7 mouse cellular contexts compared by ENCODE assay signal in the genomic region with DNA sequence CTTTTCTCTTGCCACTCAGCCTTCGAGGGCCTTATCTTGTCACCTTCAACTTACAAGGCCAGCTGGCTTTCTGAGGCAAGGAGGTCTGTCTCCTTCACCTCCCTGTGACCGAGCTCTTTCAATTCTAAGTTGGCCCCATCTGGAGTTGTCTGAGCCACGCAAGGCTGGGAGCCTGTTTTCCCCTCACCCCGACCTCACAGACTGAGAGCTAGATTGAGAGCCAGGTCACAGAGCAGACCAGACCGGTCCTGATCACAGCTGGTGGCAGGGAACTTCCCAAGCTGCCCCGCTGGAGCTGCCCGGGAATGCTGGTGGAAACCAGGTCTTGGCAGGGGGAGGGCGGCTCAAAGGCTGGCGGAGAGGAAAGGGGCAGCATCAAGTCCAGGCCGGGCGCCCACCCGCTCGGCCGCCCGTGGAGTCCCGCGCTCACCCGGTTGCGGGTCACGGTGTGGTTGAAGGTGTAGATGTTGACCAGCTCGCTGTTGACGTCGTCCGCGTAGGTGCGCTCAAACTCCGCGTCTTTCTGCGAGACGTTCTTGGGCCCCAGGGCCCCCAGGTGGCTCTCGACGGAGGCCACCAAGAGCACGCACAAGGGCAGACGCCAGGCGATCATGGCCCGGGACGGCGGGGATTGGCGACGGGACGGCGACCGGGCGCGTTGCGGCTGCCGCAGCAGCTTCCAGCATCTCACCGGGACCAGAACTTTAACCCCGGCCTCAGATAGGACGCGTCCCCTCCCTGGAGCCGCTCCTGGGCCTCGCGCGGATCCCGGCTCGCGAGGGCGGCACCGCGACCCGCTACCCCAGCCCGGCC. TPM values are rescaled to one million over a fixed set of nuclear protein-coding genes. Genes with fewer than 3 reads are reported as not detected.
DNase-seq lines count a peak whose midpoint lies in the region; ATAC-seq and TF ChIP-seq lines count a peak whose summit lies in the region.

No protein-coding gene starts in this region.

- peak; percentile 34 for ATAC-seq in heart, embryonic 16.5 days (replicated peaks; ENCODE audit: extremely low read depth, insufficient read depth, low FRiP score)

- H3K9me3 ChIP-seq in MEL (replicated peaks; ENCODE audit: insufficient read depth, low read length), result no peaks in the 10 kb centered on the region
- no peaks in the 10 kb centered on the region for H3K9me3 ChIP-seq in erythroblast, embryonic 14.5 days (ENCODE audit: control insufficient read depth, low read length)
- H3K9me3 ChIP-seq in heart, embryonic 16.5 days (replicated peaks; ENCODE audit: control insufficient read depth, low read length), result no peaks in the 10 kb centered on the region

- WGBS in bone marrow, adult 2 months, result 1% methylated on average over 63 of the region's 63 CpGs
- under 1% methylated on average over 61 of the region's 63 CpGs for WGBS in heart, embryonic 16.5 days

- peak overlapping the region; percentile 92 for H3K4me2 ChIP-seq in heart, embryonic 16.5 days (ENCODE audit: low read depth, low read length)

- peak overlapping the region; percentile 81 for H3K9ac ChIP-seq in MEL (ENCODE audit: control insufficient read depth, low read depth, low read length, poor library complexity, severe bottlenecking)
- H3K9ac ChIP-seq in heart, embryonic 16.5 days (ENCODE audit: low read length), result peak overlapping the region; percentile 95

- no peak for TF ChIP-seq EP300 in MEL (IDR thresholded peaks at IDR 0.05; ENCODE audit: low read depth in 1 of 2, low read length in 2 of 2)

- TF ChIP-seq CTCF in MEL (IDR thresholded peaks at IDR 0.05 in 2 of 3, conservative IDR thresholded peaks at IDR 0.05 in 1 of 3; ENCODE audit: control insufficient read depth in 1 of 3, insufficient read depth in 1 of 3, low read depth in 2 of 3, low read length in 3 of 3, poor library complexity in 1 of 3, severe bottlenecking in 1 of 3), result no peak
- peak; percentile 11; the same call in 1 of the 2 replicates for TF ChIP-seq CTCF in bone marrow, adult 2 months (IDR thresholded peaks at IDR 0.05; ENCODE audit: control insufficient read depth, insufficient read depth, low read length)

- peaks cover 0 to 4% of the 10 kb centered on the region in 2 experiments; a peak in 1 of 4 replicates for H3K36me3 ChIP-seq in MEL (ENCODE audit: control insufficient read depth in 1 of 2, insufficient read depth in 2 of 2, low read length in 2 of 2)
- H3K36me3 ChIP-seq in erythroblast, embryonic 14.5 days (ENCODE audit: control insufficient read depth), result peaks cover 48% of the 10 kb centered on the region
- peaks cover 26% of the 10 kb centered on the region for H3K36me3 ChIP-seq in heart, embryonic 16.5 days (ENCODE audit: control insufficient read depth, insufficient read depth)

- H3K4me1 ChIP-seq in MEL (ENCODE audit: control insufficient read depth in 1 of 2, insufficient read depth in 2 of 2, low read length in 2 of 2), result peaks cover 2 to 11% of the 10 kb centered on the region in 2 experiments; a peak in 2 of 4 replicates
- H3K4me1 ChIP-seq in bone marrow, adult 2 months (ENCODE audit: control insufficient read depth, insufficient read depth, low read length), result peaks cover 4% of the 10 kb centered on the region
- H3K4me1 ChIP-seq in erythroblast, embryonic 14.5 days (ENCODE audit: control insufficient read depth), result peaks cover 39% of the 10 kb centered on the region
- H3K4me1 ChIP-seq in heart, embryonic 16.5 days (ENCODE audit: control insufficient read depth, insufficient read depth, low read length), result peaks cover 14% of the 10 kb centered on the region

- H3K27ac ChIP-seq in MEL (ENCODE audit: control insufficient read depth, low read depth, low read length), result peak overlapping the region; percentile 28
- H3K27ac ChIP-seq in bone marrow, adult 2 months (ENCODE audit: control insufficient read depth, insufficient read depth, low read depth, low read length, poor library complexity), result peak overlapping the region; percentile 97
- H3K27ac ChIP-seq in heart, embryonic 16.5 days (ENCODE audit: low read length), result peak overlapping the region; percentile 92

- DNase-seq in MEL (ENCODE audit: low read depth, low spot score), result peak; percentile 70
- peak; percentile 73 for DNase-seq in kidney, postnatal 36 days
- DNase-seq in lung, postnatal 36 days, result peak; percentile 45
- DNase-seq in retina, postnatal 7 days (ENCODE audit: low read depth, low spot score), result peak; percentile 25

- no peaks in the 10 kb centered on the region for H3K27me3 ChIP-seq in MEL (ENCODE audit: control insufficient read depth in 1 of 2, insufficient read depth in 2 of 2, low read length in 2 of 2)
- H3K27me3 ChIP-seq in erythroblast, embryonic 14.5 days (ENCODE audit: control insufficient read depth), result no peaks in the 10 kb centered on the region
- H3K27me3 ChIP-seq in heart, embryonic 16.5 days (ENCODE audit: control insufficient read depth, insufficient read depth, low read length), result no peaks in the 10 kb centered on the region

- H3K79me2 ChIP-seq in MEL (ENCODE audit: control insufficient read depth, insufficient read depth, low read length, poor library complexity), result peaks cover 12% of the 10 kb centered on the region

- H3K4me3 ChIP-seq in MEL (ENCODE audit: control insufficient read depth in 1 of 2, insufficient read depth in 1 of 2, low read depth in 2 of 2, low read length in 2 of 2), result peak overlapping the region; percentile 84 to 87
- peak overlapping the region; percentile 82 for H3K4me3 ChIP-seq in bone marrow, adult 2 months (replicated peaks; ENCODE audit: control insufficient read depth, low read depth, low read length)
- peak overlapping the region; percentile 92 for H3K4me3 ChIP-seq in erythroblast, embryonic 14.5 days (replicated peaks)
- peak overlapping the region; percentile 92 for H3K4me3 ChIP-seq in heart, embryonic 16.5 days (ENCODE audit: low read length)

- TF ChIP-seq POLR2A in MEL (IDR thresholded peaks at IDR 0.05; ENCODE audit: control insufficient read depth in 1 of 2, insufficient read depth in 1 of 2, low read depth in 1 of 2, low read length in 2 of 2, poor library complexity in 1 of 2), result peak in 1 of 2 experiments; percentile 67; a peak in 1 of 4 replicates
- TF ChIP-seq POLR2A in bone marrow, adult 2 months (IDR thresholded peaks at IDR 0.05; ENCODE audit: borderline replicate concordance, control insufficient read depth, low read depth, low read length), result peak; percentile 56; the same call in 1 of the 2 replicates

- no peak for TF ChIP-seq RAD21 in MEL (IDR thresholded peaks at IDR 0.05; ENCODE audit: low read depth, low read length)

TF ChIP-seq in MEL, 35 proteins besides CTCF, POLR2A, EP300 and RAD21:
- TF ChIP-seq TAL1 (IDR thresholded peaks at IDR 0.05; ENCODE audit: low read length) (no peak), TBP (IDR thresholded peaks at IDR 0.05; ENCODE audit: low read depth, low read length) (0 out of 2 replicates have a peak, but pooled peaks have one; percentile 24), ETS1 (IDR thresholded peaks at IDR 0.05; ENCODE audit: low read depth, low read length) (0 out of 2 replicates have a peak, but pooled peaks have one; percentile 38), NELFE (IDR thresholded peaks at IDR 0.05; ENCODE audit: low read depth, low read length) (0 out of 2 replicates have a peak, but pooled peaks have one; percentile 7), SIN3A (IDR thresholded peaks at IDR 0.05; ENCODE audit: low read length) (peak; percentile 50; the same call in 1 of the 2 replicates)
TF ChIP-seq in MEL: peak in this region for 4.

RNA-seq across cellular contexts. Expression of a gene that starts 0.6 kb away (rescaled TPM):
- 22.4 and 27.0 TPM in 2 replicates for total RNA-seq in MEL (2012; rRNA removed)
- 10 to 100 TPM in 1 of 2 experiments, not detected in 1; 71.8 TPM for polyA plus RNA-seq in MEL (2012; ENCODE audit: insufficient read depth in 1 of 2, insufficient read length in 2 of 2, low read depth in 1 of 2, low replicate concordance in 2 of 2, missing spikeins in 1 of 2)
- polyA plus RNA-seq in bone marrow, adult 2 months (2011; ENCODE audit: insufficient read depth, insufficient read length, low replicate concordance, missing spikeins), result 30.9 and 68.0 TPM in 2 replicates
- polyA plus RNA-seq in erythroblast, embryonic 14.5 days (2012), result 2.4 and 2.6 TPM in 2 replicates
- polyA plus RNA-seq in heart, embryonic 16.5 days (2015; fragmentation: Nextera tagmentation; extraction: Ambion mirVana), result 36.9 and 38.3 TPM in 2 replicates

RNA-seq across cellular contexts. Expression of a gene that starts 18.6 kb away (rescaled TPM):
- 0.20 and 0.42 TPM in 2 replicates for total RNA-seq in MEL (2012; rRNA removed)
- 1 to 10 TPM in 1 of 2 experiments, not detected in 1; 1.1 TPM for polyA plus RNA-seq in MEL (2012; ENCODE audit: insufficient read depth in 1 of 2, insufficient read length in 2 of 2, low read depth in 1 of 2, low replicate concordance in 2 of 2, missing spikeins in 1 of 2)
- polyA plus RNA-seq in bone marrow, adult 2 months (2011; ENCODE audit: insufficient read depth, insufficient read length, low replicate concordance, missing spikeins), result 2.3 and 22.2 TPM in 2 replicates
- not detected in 2 replicates for polyA plus RNA-seq in erythroblast, embryonic 14.5 days (2012)
- polyA plus RNA-seq in heart, embryonic 16.5 days (2015; fragmentation: Nextera tagmentation; extraction: Ambion mirVana), result 77.9 and 86.2 TPM in 2 replicates

RNA-seq across cellular contexts. Expression of a gene that starts 47.8 kb away (rescaled TPM):
- 7.9 and 8.1 TPM in 2 replicates for total RNA-seq in MEL (2012; rRNA removed)
- 10 to 100 TPM in 1 of 2 experiments, not detected in 1; 17.0 TPM for polyA plus RNA-seq in MEL (2012; ENCODE audit: insufficient read depth in 1 of 2, insufficient read length in 2 of 2, low read depth in 1 of 2, low replicate concordance in 2 of 2, missing spikeins in 1 of 2)
- polyA plus RNA-seq in bone marrow, adult 2 months (2011; ENCODE audit: insufficient read depth, insufficient read length, low replicate concordance, missing spikeins), result 27.9 and 30.3 TPM in 2 replicates
- polyA plus RNA-seq in erythroblast, embryonic 14.5 days (2012), result 0.96 and 1.3 TPM in 2 replicates
- 38.0 and 42.3 TPM in 2 replicates for polyA plus RNA-seq in heart, embryonic 16.5 days (2015; fragmentation: Nextera tagmentation; extraction: Ambion mirVana)

RNA-seq across cellular contexts. Expression of a gene that starts 48.2 kb away (rescaled TPM):
- 11.5 and 12.7 TPM in 2 replicates for total RNA-seq in MEL (2012; rRNA removed)
- 10 to 100 TPM in 1 of 2 experiments, not detected in 1; 14.3 TPM for polyA plus RNA-seq in MEL (2012; ENCODE audit: insufficient read depth in 1 of 2, insufficient read length in 2 of 2, low read depth in 1 of 2, low replicate concordance in 2 of 2, missing spikeins in 1 of 2)
- polyA plus RNA-seq in bone marrow, adult 2 months (2011; ENCODE audit: insufficient read depth, insufficient read length, low replicate concordance, missing spikeins), result 10.1 and 24.5 TPM in 2 replicates
- 0.58 and 0.82 TPM in 2 replicates for polyA plus RNA-seq in erythroblast, embryonic 14.5 days (2012)
- 18.7 and 19.9 TPM in 2 replicates for polyA plus RNA-seq in heart, embryonic 16.5 days (2015; fragmentation: Nextera tagmentation; extraction: Ambion mirVana)

RNA-seq across cellular contexts. Expression of a gene that starts 58.0 kb away (rescaled TPM):
- total RNA-seq in MEL (2012; rRNA removed), result 125 and 127 TPM in 2 replicates
- 100 to 1,000 TPM; 131 to 178 TPM for polyA plus RNA-seq in MEL (2012; ENCODE audit: insufficient read depth in 1 of 2, insufficient read length in 2 of 2, low read depth in 1 of 2, low replicate concordance in 2 of 2, missing spikeins in 1 of 2)
- 14.6 and 25.6 TPM in 2 replicates for polyA plus RNA-seq in bone marrow, adult 2 months (2011; ENCODE audit: insufficient read depth, insufficient read length, low replicate concordance, missing spikeins)
- polyA plus RNA-seq in erythroblast, embryonic 14.5 days (2012), result 8.5 and 11.0 TPM in 2 replicates
- polyA plus RNA-seq in heart, embryonic 16.5 days (2015; fragmentation: Nextera tagmentation; extraction: Ambion mirVana), result 110 and 131 TPM in 2 replicates

Comparison
In these comparisons a context has a peak if more than half of its experiments do, and no peak if none do; other contexts are left out.
1. Peak in every context shown above with its lines: DNase-seq, ATAC-seq, H3K4me3 ChIP-seq and H3K27ac ChIP-seq.
2. H3K27ac ChIP-seq: peak in every context shown above with its lines; median percentile 97 in bone marrow, adult 2 months; 92 in heart, embryonic 16.5 days; 28 in MEL.